Mouse (Mus musculus) frontal cortex, postnatal 14 days (tissue): ENCODE data around the gene Pold2.
A peak's percentile ranks its signal among the peaks of the same experiment; 100 is the strongest.
"Not testable (repeated sequence)": the region's sequence is repeated elsewhere in the genome, so short reads cannot be mapped to it uniquely, and the experiment has no call there.

Experiments used
- DNase-seq, 2 experiments: peaks; one replicate each; pipeline ENCODE4 v3.0.0; 2022; ENCODE audit warnings: low spot score in 2 of 2

Pold2 gene

DNA sequence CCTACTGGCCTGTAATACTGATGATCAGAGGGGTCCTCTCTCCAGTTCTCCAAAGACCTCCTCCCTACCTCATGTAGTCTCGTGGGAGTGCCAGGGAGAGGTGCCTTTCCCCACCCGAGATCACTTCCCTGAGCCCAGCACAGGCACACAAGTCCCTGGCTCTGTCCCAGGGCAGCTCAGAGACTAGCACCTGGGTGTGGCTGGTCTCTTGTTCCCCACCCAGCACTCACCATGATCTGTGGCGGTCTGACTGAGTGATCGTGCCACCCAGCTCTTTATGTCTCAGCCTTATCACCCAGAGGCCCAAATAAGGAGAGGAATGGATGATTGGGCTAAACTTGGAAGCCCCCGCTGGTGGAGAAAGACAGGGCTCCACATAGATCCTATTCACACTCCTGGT lies 20.4 kb upstream of the Pold2 start, which contains the start of gene Myl7:
Myl7 (minus strand) TSS at position 252 of the 400 bp plus-strand sequence.
- no peak for DNase-seq

- DNase-seq, result no peak
These were observed 19.7 kb upstream of the Pold2 start for GRCm38 (mm10) chr11:5897839-5898238.

- DNase-seq, result no peak
These were observed 19.1 kb upstream of the Pold2 start for GRCm38 (mm10) chr11:5897230-5897629.

DNA sequence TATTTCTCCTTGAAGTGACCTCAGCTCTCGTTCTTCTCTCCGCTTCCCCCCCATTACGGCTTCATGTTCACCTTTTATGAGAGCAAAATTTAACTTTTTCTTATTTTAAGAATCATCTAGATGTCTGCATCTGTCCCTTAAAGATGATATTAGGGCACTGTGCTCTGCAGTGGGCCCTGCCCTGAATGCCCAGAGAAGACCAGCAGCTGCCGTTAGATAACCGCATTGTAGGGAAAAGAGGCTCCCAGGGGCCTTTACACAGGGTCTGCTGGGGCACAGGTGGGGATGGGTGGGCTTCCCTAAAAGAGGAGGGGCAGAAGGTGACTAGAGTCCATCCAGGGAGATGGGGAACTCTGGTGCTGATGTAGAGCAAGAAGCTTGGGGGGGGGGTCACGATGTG lies 15.7 kb upstream of the Pold2 start:
- DNase-seq, result no peak

- no peak for DNase-seq
These were observed 14.8 kb upstream of the Pold2 start for GRCm38 (mm10) chr11:5892810-5893368.

GRCm38 (mm10) chr11:5892151-5892591 lies 14.1 kb upstream of the Pold2 start:
- no peak for DNase-seq

DNA sequence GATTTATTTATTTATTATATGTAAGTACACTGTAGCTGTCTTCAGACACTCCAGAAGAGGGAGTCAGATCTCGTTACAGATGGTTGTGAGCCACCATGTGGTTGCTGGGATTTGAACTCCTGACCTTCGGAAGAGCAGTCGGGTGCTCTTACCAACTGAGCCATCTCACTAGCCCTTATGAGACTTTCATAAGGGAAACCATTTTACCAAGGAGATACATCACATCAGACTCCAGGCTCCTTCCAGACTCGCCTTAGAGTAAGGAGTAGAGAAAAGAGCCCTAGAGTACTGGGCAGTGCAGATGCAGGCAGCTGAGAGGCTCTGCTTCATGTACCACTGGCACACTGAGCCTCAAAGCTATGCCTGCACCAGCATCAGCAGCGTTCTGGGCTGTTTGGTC lies 10.5 kb upstream of the Pold2 start:
- not testable (repeated sequence) for DNase-seq

DNA sequence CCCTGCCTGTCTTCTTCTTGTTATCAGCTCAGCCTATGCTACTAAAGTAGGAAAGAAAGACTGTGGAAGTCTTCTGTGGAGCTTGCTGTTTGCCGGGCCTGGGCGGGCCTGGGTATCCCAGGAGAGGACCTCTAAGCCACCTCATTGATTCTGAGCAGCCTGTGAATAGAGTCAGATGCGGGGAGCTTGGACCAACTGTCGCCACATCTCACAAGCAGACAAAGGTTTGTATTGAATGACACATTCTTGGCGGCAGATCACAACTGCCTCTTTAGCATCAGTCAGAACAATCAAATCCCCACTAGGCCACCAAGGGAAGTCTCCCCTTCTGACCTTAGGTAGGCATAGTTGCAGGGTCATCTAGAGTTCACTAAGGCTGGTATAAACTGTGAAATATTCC lies 9.2 kb upstream of the Pold2 start:
- DNase-seq, result no peak

- peak in 1 of 2 experiments; percentile 40 for DNase-seq
These were observed 8.1 kb upstream of the Pold2 start for GRCm38 (mm10) chr11:5886187-5886586.

DNA sequence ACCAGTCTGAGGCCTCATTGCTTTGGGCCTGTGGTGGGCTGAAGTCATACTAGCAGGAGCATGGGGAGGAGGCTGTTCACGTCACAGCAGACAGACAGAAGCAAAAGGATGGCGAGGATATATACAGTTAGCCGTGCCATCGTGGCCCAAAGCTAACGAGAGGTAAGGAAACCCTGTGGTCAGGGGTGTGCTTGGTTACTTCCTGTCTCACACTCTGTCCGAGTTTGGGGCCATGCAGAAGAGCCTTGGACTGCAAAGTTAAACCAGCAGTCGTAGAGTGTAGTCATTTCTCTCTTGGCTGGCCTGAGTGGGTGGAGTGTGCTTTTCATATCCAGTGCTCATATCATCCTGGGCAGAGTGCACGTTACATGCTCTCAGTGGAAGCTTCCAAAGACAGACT lies 4.4 kb upstream of the Pold2 start:
- no peak for DNase-seq

DNA sequence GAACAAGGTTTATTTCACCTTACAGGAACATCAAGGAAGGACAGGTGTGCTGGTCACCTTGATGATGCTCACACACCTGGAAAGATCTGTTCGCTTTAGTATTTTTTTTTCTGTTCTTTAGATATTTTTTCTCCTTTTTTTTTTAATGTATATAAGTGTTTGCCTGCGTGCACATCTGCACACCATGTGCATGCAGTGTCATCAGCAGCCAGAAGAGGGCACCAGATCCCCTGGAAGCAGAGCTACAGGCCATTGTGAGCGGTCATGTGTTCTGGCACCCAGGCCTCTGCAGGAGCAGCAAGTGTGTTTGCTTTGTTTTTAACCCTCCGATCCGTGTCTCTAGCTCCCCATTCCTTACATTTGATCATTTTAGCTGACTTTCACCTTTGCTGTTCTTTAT lies 1.8 kb upstream of the Pold2 start:
- DNase-seq, result peak; percentile 32 to 59

DNA sequence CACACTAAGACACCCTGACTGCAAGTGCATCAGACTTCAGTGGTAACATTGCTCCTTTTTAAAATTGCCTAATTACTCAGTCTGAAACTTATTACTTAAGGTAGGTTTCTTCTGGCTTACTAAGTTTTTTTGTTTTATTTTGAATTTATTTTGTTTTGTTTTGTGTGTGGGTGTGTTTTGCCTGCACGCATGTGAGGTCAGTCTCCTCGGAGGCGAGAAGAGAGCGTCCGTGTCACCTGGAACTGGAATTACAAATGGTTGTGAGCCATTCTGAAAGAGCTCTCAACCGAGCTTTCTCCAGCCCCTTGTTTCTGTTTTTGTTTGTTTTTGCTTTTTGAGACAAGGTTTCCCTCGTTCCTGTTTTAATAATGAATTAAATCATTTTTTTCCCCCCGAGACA lies 569 bp upstream of the Pold2 start:
- no peak for DNase-seq

DNA sequence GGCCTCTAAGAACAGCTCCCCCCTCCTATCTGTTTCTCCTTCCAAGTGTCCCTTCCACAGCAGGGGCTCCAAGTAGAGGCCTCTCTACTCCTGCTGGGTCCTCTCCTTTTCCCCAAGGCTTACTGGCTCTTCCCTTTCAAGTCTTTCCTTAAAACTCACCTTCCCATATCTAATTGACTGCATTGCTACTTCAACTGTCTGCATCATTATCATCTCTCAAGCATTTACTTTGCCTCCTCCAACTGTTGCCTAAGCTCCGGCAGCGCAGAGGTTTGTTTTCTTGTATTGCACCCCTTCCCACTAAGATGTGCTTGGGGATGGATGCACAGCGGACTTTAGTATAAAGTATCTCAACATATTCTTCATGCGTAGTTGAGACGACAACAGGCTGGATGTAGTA lies 671 bp downstream of the Pold2 start:
- DNase-seq, result no peak

- DNase-seq, result no peak
These were observed 4.9 kb downstream of the Pold2 start for GRCm38 (mm10) chr11:5873192-5873591.

DNA sequence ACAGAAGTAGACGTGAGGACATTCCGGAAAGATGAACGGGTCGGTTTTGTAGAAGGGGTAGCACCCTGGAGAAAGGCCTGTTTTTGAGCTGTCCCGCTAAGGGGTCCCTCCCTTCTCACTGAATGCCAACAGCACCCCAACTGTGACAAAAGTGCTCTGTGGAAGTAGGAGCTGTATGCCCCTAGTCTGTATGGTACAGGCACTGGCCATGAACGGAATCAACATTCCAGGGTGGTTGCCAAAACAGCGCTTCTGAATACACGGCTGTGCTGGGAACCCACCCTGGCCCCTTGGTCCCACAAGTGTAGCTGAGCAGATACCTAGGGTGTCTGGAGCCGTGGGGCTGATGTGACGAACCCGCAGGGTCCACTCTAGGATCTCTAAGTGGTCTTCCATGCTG lies 5.4 kb downstream of the Pold2 start:
- no peak for DNase-seq

- no peak for DNase-seq
These were observed 8.0 kb downstream of the Pold2 start for GRCm38 (mm10) chr11:5870069-5870468.

DNA sequence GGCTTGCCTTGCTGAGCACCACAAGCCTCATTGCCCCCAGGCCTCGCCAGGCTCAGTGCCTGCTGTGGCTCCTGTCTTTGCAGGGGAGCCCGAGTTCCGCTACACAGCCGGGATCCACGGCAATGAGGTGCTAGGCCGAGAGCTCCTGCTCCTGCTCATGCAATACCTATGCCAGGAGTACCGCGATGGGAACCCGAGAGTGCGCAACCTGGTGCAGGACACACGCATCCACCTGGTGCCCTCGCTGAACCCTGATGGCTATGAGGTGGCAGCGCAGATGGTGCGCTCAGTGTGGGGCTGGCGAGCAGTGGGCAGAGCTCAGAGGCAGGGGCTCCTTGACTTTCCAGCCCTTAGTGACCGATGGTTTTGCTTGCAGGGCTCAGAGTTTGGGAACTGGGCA lies 8.8 kb downstream of the Pold2 start:
- DNase-seq, result no peak

DNA sequence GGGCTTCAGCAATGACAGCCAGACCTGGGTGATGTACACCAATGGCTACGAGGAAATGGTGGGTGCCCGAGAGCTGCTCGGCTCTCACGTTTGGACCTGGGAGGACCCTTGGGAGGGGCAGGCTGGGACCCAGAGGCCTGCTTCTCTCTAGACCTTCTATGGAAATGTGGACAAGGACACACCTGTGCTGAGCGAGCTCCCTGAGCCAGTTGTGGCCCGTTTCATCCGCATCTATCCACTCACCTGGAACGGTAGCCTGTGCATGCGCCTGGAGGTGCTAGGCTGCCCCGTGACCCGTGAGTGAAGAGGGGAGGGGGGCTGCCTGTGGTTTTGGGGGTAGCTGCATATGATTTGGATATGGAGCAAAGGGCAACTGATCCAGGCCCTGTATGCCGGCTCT lies 9.8 kb downstream of the Pold2 start:
- no peak for DNase-seq

DNA sequence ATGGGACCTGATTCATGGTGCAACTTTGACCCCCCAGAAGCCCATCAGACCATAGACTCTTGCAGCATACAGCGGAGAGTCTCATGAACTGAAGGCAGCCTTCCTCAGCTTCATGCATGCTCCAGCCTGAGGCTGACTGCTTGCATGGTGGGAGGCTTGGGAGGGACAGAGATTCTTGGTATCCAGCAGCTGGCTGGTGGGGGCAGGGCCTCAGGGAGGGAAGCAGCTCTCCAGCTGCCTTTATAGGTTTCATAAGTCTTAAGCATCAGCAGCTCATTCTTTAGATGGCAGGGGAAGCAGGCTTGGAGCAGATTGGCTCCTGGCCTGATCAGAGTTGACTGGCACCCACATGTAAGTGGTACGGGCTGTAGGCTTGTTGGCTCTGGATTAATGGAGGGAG lies 10.9 kb downstream of the Pold2 start:
- DNase-seq, result no peak

DNA sequence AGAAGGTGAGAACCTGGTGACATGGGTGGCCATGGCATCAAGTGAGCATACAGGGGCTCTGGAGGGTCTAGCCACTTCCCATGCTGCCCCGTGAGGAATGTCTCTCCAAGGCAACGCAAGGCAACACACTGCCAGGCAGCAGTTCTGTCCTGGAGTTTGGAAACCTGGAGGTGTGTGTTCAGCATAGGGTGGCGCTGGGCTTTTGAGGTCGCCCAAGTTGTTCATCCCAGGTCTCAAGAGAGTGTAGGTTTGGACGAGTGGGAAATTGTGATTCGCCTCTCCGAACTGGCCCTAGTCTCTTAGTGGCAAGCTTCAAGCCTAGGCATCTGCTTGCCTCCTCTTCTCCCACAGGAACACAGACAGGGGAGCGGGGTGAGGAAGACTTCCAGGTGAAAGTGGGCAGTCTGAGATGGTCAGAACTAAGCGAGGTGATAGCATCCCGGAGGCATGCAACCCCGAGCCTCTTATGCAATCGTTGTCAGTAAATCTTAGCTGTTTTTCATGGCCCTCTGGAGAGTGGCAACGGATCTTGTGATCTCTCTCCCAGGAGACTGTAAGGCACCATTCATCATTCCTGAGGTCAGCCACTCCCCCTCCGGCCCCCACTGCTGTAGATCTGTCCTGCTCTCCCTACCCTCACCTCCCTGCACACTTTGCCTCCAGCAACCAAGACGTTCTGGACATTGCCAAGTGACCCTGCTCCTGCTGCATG lies 15.5 kb downstream of the Pold2 start:
- DNase-seq, result no peak

- no peak for DNase-seq
These were observed 16.3 kb downstream of the Pold2 start, which contains the start of gene Aebp1 for GRCm38 (mm10) chr11:5861678-5862393. Gene Aebp1, plus strand, starts transcription at chr11:5861947.

DNA sequence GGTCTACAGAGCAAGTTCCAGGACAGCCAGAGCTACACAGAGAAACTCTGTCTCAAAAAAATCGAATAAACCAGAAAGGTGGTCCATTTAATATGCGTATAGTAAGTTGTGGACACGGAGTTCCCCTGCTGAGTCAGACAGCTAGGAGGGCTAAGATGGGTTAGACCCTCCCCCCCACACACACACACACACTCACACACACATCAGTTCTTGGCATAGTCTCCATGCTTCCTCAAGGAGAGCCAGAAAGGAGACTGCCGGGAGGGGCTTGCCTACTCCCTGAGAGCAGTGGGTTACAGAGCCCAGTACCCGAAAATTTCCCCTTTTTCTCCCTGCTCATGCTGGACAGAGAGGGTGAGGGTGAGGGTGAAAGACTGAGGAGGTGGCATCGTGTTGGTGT lies 17.5 kb downstream of the Pold2 start:
- DNase-seq, result no peak
